Mouse (Mus musculus): ENCODE results near the gene Actg1. TPM values are rescaled to one million over a fixed set of nuclear protein-coding genes. Genes with fewer than 3 reads are reported as not detected.

The Actg1 gene
- total RNA-seq, 2 experiments from 2014 or later: 949 to 1,134 TPM

DNA sequence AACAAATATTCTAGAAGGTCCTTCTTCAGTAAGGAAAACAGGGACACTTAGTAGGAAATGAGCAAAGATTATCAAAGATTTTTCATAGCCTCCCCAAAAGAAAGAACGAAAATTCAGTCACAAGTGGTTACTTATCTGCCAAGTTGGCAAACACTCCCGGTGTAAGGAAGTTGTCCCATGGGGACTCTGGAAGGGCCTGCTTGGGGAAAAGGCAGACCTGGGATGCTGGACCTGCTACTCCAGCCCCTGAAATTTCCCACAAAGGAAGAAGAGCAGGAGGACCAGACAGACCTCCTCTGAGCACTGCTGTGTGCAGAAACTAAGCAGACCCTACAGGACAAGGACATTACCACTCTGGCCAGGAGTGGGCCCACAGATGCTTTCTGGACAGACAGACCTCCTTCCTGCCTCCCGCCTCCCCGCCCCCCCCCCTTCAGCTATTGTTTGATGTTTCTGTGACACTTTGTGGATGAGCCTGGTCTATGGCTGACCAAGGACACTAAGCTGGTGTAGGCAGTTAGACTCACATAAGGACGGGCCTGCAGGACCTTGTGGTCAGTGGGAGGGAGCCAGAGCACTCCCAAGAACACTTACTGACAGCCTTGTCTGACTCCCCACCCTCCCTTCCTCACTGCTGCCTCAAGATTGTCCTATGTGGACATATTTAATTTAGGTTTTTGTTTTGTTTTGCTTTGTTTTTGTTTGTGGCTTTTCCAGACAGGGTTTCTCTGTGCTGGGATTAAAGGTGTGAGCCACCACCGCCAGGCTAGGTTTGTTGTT is 34.2 kb downstream of the Actg1 start:
- DNase-seq (ENCODE audit: low spot score in 2 of 2): no peak

DNA sequence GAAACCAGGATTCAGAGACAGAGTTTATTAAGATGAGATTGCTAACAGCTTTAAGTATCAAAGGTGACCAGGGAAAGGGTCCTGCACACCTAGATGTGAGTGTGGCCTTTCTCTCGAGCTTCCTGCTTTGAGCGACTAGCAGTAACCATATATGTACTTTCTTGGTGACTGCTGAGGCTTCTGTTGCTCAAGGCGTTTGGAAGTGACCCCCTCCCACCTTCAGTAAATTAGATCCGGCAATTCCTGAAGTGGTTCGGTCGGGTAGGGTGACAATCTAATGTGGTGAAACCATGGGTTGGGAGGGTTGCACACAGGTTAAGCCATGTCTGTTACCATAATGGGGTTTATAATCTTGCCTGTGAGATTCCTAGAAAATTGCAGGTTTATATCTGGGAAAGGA is 36.3 kb downstream of the Actg1 start:
- no peak for DNase-seq (ENCODE audit: low spot score in 2 of 2)

DNA sequence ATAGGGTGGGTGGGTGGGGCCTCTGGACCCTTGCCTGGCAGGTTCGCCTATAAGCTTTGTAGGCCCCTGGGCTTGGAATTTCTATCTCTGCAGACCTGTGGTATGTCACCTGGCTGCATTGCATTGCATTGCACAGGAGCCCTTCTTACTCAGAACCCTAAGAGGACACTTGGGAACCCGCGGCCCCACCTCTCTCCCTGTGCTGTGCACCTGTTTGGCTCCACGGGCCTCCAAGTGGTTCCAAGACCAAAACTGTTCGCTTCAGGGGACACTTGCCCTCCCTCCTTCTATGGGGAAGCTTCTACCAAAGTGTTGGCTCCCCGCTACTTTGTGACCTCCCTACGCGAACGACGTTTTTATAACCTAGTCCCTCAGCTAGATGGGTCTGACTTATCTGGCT is 36.8 kb downstream of the Actg1 start:
- no peak for DNase-seq (ENCODE audit: low spot score in 2 of 2)

DNA sequence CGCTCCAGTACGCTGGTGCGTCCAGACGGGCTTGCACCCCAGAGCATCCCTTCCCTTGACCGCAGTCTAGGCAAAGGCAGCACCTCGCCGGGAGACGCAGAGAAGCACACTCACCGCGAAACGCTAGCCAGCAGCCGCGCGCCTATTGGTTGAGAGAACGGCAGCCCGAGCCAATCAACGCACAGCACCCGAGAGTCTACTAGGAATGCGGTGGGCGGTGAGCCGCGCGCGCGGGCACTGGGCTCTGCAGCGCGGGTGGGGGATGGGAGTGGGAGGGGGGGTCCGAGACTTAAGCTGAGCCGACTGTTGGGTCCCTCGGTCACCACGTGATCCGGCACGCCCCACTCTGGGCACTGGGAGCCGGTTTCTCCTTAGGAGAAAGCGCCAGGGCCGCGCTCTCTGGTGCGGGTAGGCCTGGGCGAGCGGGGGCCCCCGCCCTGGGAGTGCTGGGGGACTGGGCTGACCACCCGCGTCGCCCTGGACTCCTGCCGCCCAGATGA is 37.5 kb downstream of the Actg1 start:
- DNase-seq (ENCODE audit: low spot score in 2 of 2): peak; percentile 71 to 84

- DNase-seq (ENCODE audit: low spot score in 2 of 2): no peak
These were observed 39.7 kb downstream of the Actg1 start for GRCm38 (mm10) chr11:120308441-120309320.

GRCm38 (mm10) chr11:120307566-120308430 is 40.5 kb downstream of the Actg1 start:
- peak; percentile 92 to 96 for DNase-seq (ENCODE audit: low spot score in 2 of 2)

DNA sequence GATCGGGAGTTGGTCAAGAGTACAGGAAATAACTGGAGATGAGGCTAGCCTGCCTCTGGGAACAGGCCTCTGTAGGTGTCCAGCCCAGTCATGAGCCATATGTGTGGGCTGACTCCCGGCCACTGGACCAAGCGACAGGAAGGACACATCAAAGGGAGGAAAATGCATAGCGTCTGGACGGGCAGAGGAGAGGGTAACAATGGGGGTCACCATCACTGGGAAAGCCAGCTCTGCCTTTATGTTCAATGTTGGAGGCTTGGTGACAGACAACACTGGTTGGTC is 41.3 kb downstream of the Actg1 start:
- no peak for DNase-seq (ENCODE audit: low spot score in 2 of 2)

DNA sequence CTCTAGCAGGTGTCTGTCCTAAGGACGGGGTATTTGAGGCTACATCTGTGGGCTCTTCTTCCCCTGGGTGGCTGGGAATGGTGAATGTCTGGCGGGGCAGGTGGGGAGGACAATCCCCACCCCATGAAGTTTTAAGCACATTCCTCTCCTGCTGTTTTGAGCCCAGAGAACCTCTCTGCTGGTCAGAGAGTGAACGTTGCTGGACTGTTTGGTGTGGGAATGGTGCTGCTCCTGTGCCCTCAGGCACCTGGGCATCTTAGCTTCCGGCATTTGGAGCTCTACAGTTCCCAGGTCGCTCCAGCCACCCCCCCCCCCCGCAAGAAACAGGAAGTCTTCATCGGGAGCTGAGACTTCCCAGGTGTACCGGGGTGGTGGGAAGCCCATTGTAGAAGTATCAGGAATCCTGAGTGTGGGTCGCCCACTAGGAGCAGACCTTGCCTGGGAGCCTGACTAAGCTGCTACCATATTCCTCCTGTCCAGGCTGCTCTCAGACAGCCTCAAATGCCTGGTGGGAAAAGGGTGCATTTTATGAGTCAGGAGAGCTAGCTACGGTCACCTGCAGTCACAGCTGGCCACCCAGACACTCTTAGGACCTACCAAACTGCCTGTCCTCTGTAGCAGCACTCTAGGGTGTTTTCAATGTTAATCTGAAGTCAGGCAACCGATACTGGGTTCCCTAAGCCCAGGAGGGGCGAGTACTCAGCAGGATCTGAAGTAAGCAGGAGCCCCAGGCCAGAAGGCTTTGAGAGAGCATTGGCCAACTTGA is 41.8 kb downstream of the Actg1 start:
- DNase-seq (ENCODE audit: low spot score in 2 of 2): no peak

- no peak for DNase-seq (ENCODE audit: low spot score in 2 of 2)
These were observed 42.6 kb downstream of the Actg1 start for GRCm38 (mm10) chr11:120305535-120306365.

DNA sequence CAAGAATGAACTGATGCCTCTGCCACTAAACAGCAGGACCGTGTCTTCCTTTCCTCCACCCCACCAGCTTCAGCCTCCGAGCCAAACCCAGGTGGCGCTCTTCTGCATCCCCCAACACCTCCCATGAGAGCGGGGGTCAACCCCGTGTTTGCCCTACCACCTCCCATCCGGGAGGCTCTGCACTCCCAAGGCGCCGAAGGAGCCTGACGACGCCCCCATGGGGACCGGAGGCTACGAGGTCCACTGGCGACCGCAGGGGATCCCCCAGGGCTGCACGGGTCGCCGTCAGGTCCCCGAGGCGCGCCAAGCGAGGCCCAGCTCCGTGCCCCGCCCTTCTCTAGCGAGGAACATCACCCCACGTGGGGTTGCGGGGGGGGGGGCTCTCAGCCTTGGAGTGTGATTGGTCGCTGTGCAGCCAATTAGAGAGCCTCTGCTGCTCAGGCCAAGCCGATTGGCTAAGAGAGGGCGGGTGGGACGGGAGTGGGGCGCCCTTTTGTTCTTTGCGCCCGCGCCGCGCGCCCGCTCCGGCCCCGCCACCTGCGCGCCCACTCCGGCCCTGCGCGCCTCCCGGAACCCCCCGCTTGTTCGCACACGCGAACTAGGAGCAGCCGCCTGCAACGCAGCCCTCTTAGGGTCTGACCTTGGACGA is 43.3 kb downstream of the Actg1 start:
- peak; percentile 74 to 82 for DNase-seq (ENCODE audit: low spot score in 2 of 2)

DNA sequence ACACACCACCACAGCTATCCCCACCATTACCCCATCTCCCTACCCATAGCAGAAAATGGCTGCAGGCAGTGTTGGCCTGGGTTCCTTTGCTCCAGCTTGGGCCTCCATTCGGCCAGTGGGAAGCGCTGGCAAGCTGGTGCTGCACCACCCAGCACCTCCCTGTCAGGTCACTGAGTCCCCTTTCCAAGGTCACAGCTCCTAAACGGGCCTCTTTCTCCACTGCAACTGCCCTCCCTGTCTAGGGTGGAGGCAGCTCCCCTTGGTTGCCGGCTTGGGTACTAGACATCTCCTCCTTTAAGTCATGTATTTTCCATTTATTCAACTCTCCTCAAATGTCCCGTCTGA is 44.0 kb downstream of the Actg1 start:
- DNase-seq (ENCODE audit: low spot score in 2 of 2): no peak

DNA sequence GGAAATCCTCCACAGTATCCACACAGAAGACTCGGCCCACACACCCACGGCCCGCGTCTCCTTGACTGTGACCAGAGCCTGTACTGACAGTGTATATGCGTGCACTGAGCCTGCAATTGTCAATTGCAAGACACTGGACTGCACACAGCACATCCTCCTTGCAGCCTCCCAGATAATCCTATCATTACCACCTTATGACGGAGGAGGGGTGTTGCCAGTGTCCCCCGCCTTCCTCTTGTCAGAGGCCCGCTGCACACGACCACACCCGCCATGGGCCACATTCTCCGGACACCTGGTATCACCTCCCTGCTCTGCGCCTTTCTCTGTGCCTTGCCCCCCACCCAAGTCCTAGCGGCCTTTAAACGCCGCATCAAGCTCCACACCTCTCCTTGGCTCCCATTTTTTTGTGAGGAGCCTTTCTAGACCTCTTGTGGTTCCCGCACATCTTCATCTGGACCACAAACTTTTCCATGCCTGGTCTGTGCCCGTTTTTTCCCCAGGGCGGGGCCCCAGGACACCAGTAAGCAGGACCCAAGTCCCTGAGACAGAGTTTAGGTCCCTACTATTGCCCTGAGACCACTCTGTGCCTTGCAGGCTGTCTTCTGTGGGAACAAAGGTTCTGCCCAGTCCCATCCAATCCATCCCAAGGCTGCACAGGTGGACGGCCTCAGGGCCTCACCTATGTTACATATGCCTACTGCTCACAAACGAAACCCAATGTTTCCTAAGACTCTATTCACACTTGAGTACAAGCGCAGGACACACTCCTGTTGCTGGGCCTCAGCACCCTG is 44.6 kb downstream of the Actg1 start:
- DNase-seq (ENCODE audit: low spot score in 2 of 2): no peak

DNA sequence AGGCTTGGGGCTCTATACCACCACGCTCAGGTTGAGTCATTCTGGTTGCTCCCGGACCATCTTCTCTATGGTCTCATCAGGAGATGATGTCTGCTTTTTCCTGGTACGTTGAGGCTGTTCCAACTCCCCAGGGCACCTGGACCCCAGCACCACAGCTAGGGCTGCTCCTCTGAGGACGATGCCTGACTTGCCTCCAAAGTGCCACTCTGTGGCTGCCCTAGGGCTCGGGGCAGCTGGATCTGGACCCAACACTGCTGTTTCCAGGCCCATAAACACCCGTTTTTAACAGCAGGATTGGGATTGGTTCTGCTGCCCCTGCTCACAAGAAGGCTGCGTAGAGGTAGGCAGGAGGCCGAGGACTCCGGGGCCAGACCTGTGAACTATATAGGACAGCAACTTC is 45.2 kb downstream of the Actg1 start:
- DNase-seq (ENCODE audit: low spot score in 2 of 2): no peak

GRCm38 (mm10) chr11:120299484-120299883 is 48.9 kb downstream of the Actg1 start:
- no peak for DNase-seq (ENCODE audit: low spot score in 2 of 2)

DNA sequence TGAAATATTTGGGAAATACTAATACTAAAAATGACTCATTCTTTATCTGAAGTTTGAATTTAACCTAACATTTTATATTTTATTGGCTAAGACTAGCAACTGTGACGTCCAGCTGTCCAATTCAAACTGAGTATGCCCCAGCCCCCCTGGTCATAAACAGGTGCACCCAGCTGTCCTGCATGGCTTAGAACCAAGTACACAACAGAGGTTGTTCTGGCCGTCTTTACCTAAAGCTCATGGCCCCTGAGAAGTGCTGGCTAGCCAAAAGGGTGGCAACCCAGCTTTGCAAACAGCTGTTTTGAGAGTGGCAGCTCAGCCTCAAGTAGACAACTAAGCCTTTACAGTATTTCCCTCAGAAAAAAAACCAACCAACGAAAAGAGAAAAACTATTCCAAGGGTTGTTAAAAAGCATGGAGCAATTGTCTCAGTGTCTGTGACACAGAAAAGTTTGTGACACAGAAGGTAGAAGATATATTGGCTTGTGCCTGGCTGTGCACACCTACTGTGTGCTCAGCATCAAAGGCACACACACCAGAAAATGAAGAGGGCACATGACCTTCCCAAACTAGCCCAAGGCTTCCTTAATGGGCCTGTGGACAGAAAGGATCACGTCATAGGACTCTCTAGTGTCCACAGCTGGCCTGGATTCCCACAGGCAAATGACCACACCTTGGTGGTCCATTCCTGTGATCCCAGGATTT is 49.8 kb downstream of the Actg1 start:
- no peak for DNase-seq (ENCODE audit: low spot score in 2 of 2)

- DNase-seq (ENCODE audit: low spot score in 2 of 2): no peak
These were observed 50.6 kb downstream of the Actg1 start for GRCm38 (mm10) chr11:120297767-120298166.

DNA sequence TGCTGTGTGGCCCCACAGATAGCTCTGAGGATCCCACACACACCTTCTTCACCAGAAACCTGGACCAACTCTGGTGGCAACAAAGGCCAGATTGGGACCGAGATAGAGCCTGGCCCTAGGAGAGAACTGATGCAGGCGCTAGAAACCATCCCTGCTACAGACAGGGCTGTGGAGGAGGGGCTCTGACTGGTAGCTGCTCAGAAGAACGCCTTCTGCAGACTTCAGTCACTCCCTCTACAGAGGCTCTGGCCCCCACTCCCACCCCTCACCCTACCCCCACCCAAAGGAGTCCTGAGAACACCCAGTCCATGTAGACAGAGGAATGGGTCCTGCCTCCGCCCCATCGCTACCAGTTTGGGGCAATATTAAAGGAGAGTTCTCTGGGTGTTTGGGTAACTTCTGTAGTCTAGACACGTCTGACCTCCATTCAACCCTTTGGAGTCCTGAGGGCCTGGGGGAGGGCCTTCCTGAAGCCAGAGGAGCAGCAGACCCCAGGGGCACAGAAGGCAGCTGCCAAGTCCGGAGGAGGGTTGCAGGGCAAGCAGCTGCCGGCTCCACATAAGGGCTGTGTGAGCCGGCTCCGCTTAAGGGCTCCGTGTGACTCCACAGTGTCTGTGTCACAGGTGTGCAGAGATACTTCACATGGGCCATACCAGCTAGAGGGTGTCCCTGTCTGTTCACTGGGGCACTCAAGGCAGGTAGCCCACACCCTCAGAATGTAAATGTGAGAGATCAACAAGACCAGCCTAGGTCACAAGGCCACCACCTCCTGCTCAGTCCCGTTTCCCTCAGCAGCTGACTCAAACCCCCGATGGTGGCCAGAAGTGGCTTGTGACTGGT is 51.8 kb downstream of the Actg1 start:
- no peak for DNase-seq (ENCODE audit: low spot score in 2 of 2)

Data from adrenal gland, postnatal 4 days (tissue).